Mouse (Mus musculus) colon, adult 2 months (tissue): ENCODE data around the gene Gmcl1. TPM values are rescaled to one million over a fixed set of nuclear protein-coding genes. Genes with fewer than 3 reads are reported as not detected.

ENCODE experiments used
- polyA plus RNA-seq: library from polyadenylated mRNA; depleted of rRNA; stranded (reverse); fragments of >200 nt; gene quantifications from 2 replicates; pipeline ENCODE4 v1.2.3, GENCODE M21; 2012; rRNA removed

The Gmcl1 gene
- 14.7 and 19.8 TPM in 2 replicates for polyA plus RNA-seq

GRCm38 (mm10) chr6:86733183-86733876, at the start of gene Gmcl1:
Gene Gmcl1, minus strand, starts transcription at chr6:86733383.

GRCm38 (mm10) chr6:86683872-86684654, 49.1 kb downstream of the Gmcl1 start, which contains the start of gene Snrnp27:
Gene Snrnp27, minus strand, starts transcription at chr6:86684522.

GRCm38 (mm10) chr6:86668580-86669239, 64.5 kb downstream of the Gmcl1 start, which contains the start of gene Mxd1:
Gene Mxd1, minus strand, starts transcription at chr6:86669161.

Other genes starting within 250 kb of the Gmcl1 start
- gene Pcbp1, start 207.1 kb downstream of the Gmcl1 start, polyA plus RNA-seq: 244 and 278 TPM in 2 replicates
- gene Asprv1, start 105.2 kb downstream of the Gmcl1 start, polyA plus RNA-seq: 0.31 and 0.43 TPM in 2 replicates
- 194 and 235 TPM in 2 replicates for gene Mxd1, start 64.2 kb downstream of the Gmcl1 start, polyA plus RNA-seq
- 6.9 and 10.2 TPM in 2 replicates for gene Snrnp27, start 48.9 kb downstream of the Gmcl1 start, polyA plus RNA-seq
- gene Anxa4, start 60.2 kb upstream of the Gmcl1 start, polyA plus RNA-seq: 106 and 113 TPM in 2 replicates
- gene Aak1, start 116.1 kb upstream of the Gmcl1 start, polyA plus RNA-seq: 18.2 and 21.8 TPM in 2 replicates